Mouse (Mus musculus) neural tube, embryonic 11.5 days (tissue): ENCODE results near the gene Naxe. TPM values are rescaled to one million over a fixed set of nuclear protein-coding genes. Genes with fewer than 3 reads are reported as not detected.
A peak's percentile ranks its signal among the peaks of the same experiment; 100 is the strongest.

Experiments used
- ATAC-seq: fragments of 200-750 bp; cut with Nextera tagmentation; 2 replicates; pipeline ENCODE4 v1.8.0; 2017; ENCODE audit warnings: moderate number of reproducible peaks, mild to moderate bottlenecking, moderate TSS enrichment, moderate library complexity; ENCODE audit not compliant: insufficient read depth, low FRiP score, low TSS enrichment
- DNase-seq: peaks from one replicate; pipeline ENCODE4 v3.0.0-alpha.2; 2015; ENCODE audit warnings: low spot score
- H3K27ac ChIP-seq: fragments of 300-500 bp; sonication (generic); 2 replicates; pipeline ENCODE4 v1.5.1; 2014; ENCODE audit warnings: low read depth, mild to moderate bottlenecking, low read length
- H3K27me3 ChIP-seq: fragments of 300-500 bp; sonication (generic); 2 replicates; pipeline ENCODE4 v1.6.1; 2014; ENCODE audit warnings: mild to moderate bottlenecking, low read length, mixed read lengths; ENCODE audit not compliant: control insufficient read depth, insufficient read depth
- H3K36me3 ChIP-seq: fragments of 300-500 bp; sonication (generic); 2 replicates; pipeline ENCODE4 v1.6.1; 2014; ENCODE audit warnings: mild to moderate bottlenecking, low read length, moderate library complexity, mixed read lengths; ENCODE audit not compliant: control insufficient read depth, insufficient read depth
- H3K4me1 ChIP-seq: fragments of 300-500 bp; sonication (generic); 2 replicates; pipeline ENCODE4 v1.6.1; 2014; ENCODE audit warnings: low read length, mixed read lengths; ENCODE audit not compliant: control insufficient read depth, insufficient read depth
- H3K4me2 ChIP-seq: fragments of 300-500 bp; sonication (generic); 2 replicates; pipeline ENCODE4 v1.6.1; 2014; ENCODE audit warnings: low read depth, mild to moderate bottlenecking, moderate library complexity
- H3K4me3 ChIP-seq: fragments of 300-500 bp; sonication (generic); 2 replicates; pipeline ENCODE4 v1.5.1; 2014; ENCODE audit warnings: low read depth, low read length
- H3K9ac ChIP-seq: fragments of 300-500 bp; sonication (generic); 2 replicates; pipeline ENCODE4 v1.6.1; 2014; ENCODE audit warnings: mild to moderate bottlenecking, low read length
- H3K9me3 ChIP-seq: fragments of 300-500 bp; sonication (generic); 2 replicates; pipeline ENCODE4 v1.6.1; 2016; ENCODE audit warnings: low read length; ENCODE audit not compliant: control insufficient read depth
- WGBS: fragments of 180-500 bp; shearing (Covaris S2); extraction: QIAGEN DNeasy Blood & Tissue Kit; methylation state at CpG from one replicate; pipeline ENCODE4 v1.1.7; 2014; 5-methylcytosine and 5-hydroxymethylcytosine counted together
- polyA plus RNA-seq: library from polyadenylated mRNA; unstranded; fragments of >200 nt; fragmentation: Nextera tagmentation; extraction: Ambion mirVana; gene quantifications from 2 replicates; pipeline ENCODE4 v1.2.1, GENCODE M21; 2014

Gene Naxe
- polyA plus RNA-seq: 127 and 131 TPM in 2 replicates

GRCm38 (mm10) chr3:88057902-88058696 lies at the start of gene Naxe:
Naxe (minus strand) TSS chr3:88058495.
- peak within 1 kb of the TSS; percentile 82 for H3K4me3 ChIP-seq
- peak within 1 kb of the TSS; percentile 83 for H3K4me2 ChIP-seq
- H3K9me3 ChIP-seq: no peaks in the 10 kb centered on the region
- no peaks in the 10 kb centered on the region for H3K27me3 ChIP-seq
- H3K4me1 ChIP-seq: 0 out of 2 replicates have a peak, but pooled peaks cover 5% of the 10 kb centered on the region
- 0 out of 2 replicates have a peak within 1 kb of the TSS, but pooled peaks have one; percentile 55 for H3K27ac ChIP-seq
- peaks cover 7% of the 10 kb centered on the region; the same call in 1 of the 2 replicates for H3K36me3 ChIP-seq
- ATAC-seq (peak; percentile 91), DNase-seq (peak; percentile 94)
- peak within 1 kb of the TSS; percentile 85 for H3K9ac ChIP-seq
- WGBS: under 1% methylated on average over 60 of the region's 60 CpGs

DNA sequence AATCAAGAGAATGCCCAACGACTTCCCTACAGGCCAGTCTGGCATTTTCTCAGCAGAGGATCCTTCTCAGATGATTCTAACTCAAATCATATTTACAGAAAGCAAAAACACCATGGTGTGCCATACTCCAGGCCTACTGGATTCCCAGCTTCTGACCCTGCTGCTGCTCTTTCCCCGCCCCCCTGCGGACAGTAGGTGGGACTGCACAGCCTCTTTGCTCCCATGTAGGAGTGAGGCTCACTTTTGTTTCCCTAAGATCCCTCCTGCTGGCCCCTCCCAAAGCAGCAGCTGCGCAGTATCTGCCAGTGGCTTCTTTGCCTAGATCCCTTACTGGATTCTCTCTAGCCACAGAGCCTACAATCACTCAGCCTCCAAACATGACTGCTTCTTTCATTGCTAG lies 47.8 kb upstream of the Naxe start:
- ATAC-seq (no peak), DNase-seq (no peak)
- Histone ChIP-seq H3K27ac (no peak overlapping the region), H3K4me3 (no peak overlapping the region), H3K27me3 (no peaks in the 10 kb centered on the region), H3K36me3 (peaks cover 16% of the 10 kb centered on the region), H3K4me2 (no peak overlapping the region), H3K9ac (no peak overlapping the region), H3K4me1 (no peaks in the 10 kb centered on the region), H3K9me3 (no peaks in the 10 kb centered on the region)
- 87% methylated on average over 4 of the region's 4 CpGs for WGBS

DNA sequence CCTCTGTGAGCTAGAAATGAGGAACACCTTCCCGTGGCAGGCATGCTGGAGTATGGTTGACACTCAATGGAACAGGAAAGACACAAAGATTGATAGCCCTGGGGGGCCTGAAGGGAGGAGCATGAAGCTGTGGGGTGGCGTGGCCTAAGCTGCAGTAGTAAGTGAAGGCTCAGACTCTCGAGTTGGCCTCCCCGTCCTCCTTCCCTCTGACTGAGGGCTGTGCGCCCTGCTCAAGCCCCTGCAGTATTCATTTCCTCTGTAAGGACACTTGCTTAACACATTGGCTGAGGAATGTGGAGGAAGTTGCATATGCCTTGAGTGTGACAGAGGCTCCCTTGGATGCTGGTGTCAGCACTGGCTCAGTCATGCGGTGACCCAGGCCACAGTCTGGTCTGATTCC lies 44.3 kb upstream of the Naxe start:
- H3K9ac ChIP-seq: no peak overlapping the region
- H3K9me3 ChIP-seq: no peaks in the 10 kb centered on the region
- DNase-seq: no peak
- H3K4me3 ChIP-seq: no peak overlapping the region
- no peaks in the 10 kb centered on the region for H3K27me3 ChIP-seq
- WGBS: 74% methylated on average over 6 of the region's 6 CpGs
- H3K36me3 ChIP-seq: peaks cover 15% of the 10 kb centered on the region
- H3K27ac ChIP-seq: no peak overlapping the region
- no peaks in the 10 kb centered on the region for H3K4me1 ChIP-seq
- no peak overlapping the region for H3K4me2 ChIP-seq
- ATAC-seq: no peak

GRCm38 (mm10) chr3:88102196-88102595 lies 43.9 kb upstream of the Naxe start:
- H3K36me3 ChIP-seq: peaks cover 15% of the 10 kb centered on the region
- ATAC-seq: no peak

DNA sequence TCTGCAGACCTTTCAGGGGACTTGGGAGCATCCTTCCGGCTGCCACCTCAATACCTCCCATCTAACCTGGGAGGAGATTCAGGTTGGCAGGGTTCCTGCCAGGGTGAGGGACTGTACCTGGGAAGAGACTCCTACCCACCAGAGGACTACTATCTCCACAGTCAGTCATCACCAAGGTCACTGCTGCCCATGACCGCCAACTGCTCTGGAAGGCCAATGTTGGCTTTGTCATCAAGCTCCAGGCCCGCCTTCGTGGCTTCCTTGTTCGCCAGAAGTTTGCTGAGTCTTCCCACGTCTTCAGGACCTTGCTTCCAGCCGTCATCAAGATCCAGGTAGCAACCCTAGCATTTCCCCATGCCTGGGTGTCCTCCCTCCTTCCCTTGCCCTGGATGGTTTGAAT lies 43.4 kb upstream of the Naxe start:
- no peak overlapping the region for H3K27ac ChIP-seq
- no peak overlapping the region for H3K9ac ChIP-seq
- no peaks in the 10 kb centered on the region for H3K27me3 ChIP-seq
- DNase-seq (no peak), ATAC-seq (no peak)
- H3K4me2 ChIP-seq: no peak overlapping the region
- no peaks in the 10 kb centered on the region for H3K9me3 ChIP-seq
- 93% methylated on average over 7 of the region's 7 CpGs for WGBS
- no peak overlapping the region for H3K4me3 ChIP-seq
- H3K36me3 ChIP-seq: peaks cover 15% of the 10 kb centered on the region
- H3K4me1 ChIP-seq: no peaks in the 10 kb centered on the region

More at GRCm38 (mm10) chr3:88102196-88102595, 43.9 kb upstream of the Naxe start:
- Histone ChIP-seq H3K9ac (no peak overlapping the region), H3K27ac (no peak overlapping the region), H3K4me1 (no peaks in the 10 kb centered on the region), H3K9me3 (no peaks in the 10 kb centered on the region), H3K27me3 (no peaks in the 10 kb centered on the region), H3K4me3 (no peak overlapping the region), H3K4me2 (no peak overlapping the region)
- WGBS: 91% methylated on average over 6 of the region's 6 CpGs
- DNase-seq: no peak

GRCm38 (mm10) chr3:88100251-88100650 lies 42.0 kb upstream of the Naxe start:
- Histone ChIP-seq H3K4me1 (no peaks in the 10 kb centered on the region), H3K27ac (no peak overlapping the region), H3K9me3 (no peaks in the 10 kb centered on the region), H3K27me3 (no peaks in the 10 kb centered on the region), H3K9ac (no peak overlapping the region), H3K4me2 (no peak overlapping the region), H3K36me3 (peaks cover 15% of the 10 kb centered on the region), H3K4me3 (no peak overlapping the region)
- no peak for DNase-seq
- no peak for ATAC-seq
- WGBS: 92% methylated on average over 3 of the region's 3 CpGs

GRCm38 (mm10) chr3:88097666-88098065 lies 39.4 kb upstream of the Naxe start:
- WGBS: 87% methylated on average over 6 of the region's 6 CpGs
- H3K36me3 ChIP-seq: peaks cover 13% of the 10 kb centered on the region

DNA sequence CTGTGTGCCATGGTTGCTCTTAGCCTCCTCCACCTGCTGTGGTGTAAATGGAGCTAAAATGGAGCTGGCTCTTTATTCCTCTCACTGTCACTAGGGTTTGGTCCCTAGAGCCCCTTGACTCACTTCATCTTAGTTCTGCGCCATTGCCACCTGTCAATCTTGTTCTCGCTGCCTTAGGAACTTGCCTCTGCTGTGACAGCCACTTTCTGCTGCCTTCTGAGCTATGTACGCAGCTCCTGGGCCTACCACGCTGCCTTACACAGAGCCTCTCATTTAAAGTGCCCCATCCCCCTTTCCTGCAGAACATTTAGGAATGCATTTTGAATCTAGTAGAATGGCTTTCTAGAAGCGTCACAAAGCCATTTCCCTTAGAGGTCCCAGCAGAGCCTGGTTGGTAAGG lies 35.8 kb upstream of the Naxe start:
- Histone ChIP-seq H3K4me1 (no peaks in the 10 kb centered on the region), H3K4me2 (no peak overlapping the region), H3K27ac (no peak overlapping the region), H3K36me3 (peaks cover 8% of the 10 kb centered on the region), H3K27me3 (no peaks in the 10 kb centered on the region), H3K9ac (no peak overlapping the region), H3K4me3 (no peak overlapping the region), H3K9me3 (no peaks in the 10 kb centered on the region)
- ATAC-seq (no peak), DNase-seq (no peak)
- WGBS: 90% methylated on average over 5 of the region's 5 CpGs

More at GRCm38 (mm10) chr3:88097666-88098065, 39.4 kb upstream of the Naxe start:
- no peaks in the 10 kb centered on the region for H3K9me3 ChIP-seq
- no peak overlapping the region for H3K27ac ChIP-seq
- DNase-seq (no peak), ATAC-seq (no peak)
- no peak overlapping the region for H3K4me3 ChIP-seq
- H3K4me2 ChIP-seq: no peak overlapping the region
- H3K4me1 ChIP-seq: no peaks in the 10 kb centered on the region
- H3K9ac ChIP-seq: no peak overlapping the region
- no peaks in the 10 kb centered on the region for H3K27me3 ChIP-seq

DNA sequence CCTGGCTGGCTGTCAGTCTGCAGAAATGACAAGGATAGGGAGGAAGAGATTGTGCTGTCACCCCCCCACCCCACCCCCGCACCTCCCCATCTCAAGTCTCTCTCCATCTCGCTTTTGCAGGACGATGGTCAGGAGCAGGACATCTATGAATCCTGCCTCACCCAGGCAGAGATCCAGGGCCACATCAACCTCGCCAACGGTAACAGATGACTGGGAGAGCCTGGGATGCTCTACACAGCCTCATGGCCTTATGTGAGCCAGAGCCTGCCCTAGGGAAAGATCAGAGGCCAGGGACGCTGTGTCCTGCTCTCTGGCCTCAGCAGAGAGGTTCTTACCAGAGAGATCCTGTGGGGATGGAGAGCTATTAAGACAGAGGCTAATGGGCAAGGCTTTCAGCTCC lies 32.3 kb upstream of the Naxe start:
- Histone ChIP-seq H3K4me2 (no peak overlapping the region), H3K36me3 (peaks cover 9% of the 10 kb centered on the region), H3K27ac (no peak overlapping the region), H3K4me3 (no peak overlapping the region), H3K9ac (no peak overlapping the region), H3K9me3 (no peaks in the 10 kb centered on the region), H3K27me3 (no peaks in the 10 kb centered on the region), H3K4me1 (no peaks in the 10 kb centered on the region)
- 94% methylated on average over 6 of the region's 6 CpGs for WGBS
- DNase-seq (no peak), ATAC-seq (no peak)
